Mouse (Mus musculus) megakaryocyte, embryonic 14.5 days (primary cell): ENCODE results near the gene Acpp. TPM values are rescaled to one million over a fixed set of nuclear protein-coding genes. Genes with fewer than 3 reads are reported as not detected.
A peak's percentile ranks its signal among the peaks of the same experiment; 100 is the strongest.

ENCODE experiments used
- H3K27me3 ChIP-seq: replicated peaks from 2 replicates; pipeline ENCODE3; 2012; ENCODE audit warnings: inconsistent platforms
- H3K36me3 ChIP-seq: replicated peaks from 2 replicates; pipeline ENCODE3; 2012; ENCODE audit warnings: low read length, inconsistent platforms, mixed read lengths
- H3K4me1 ChIP-seq: 2 replicates; pipeline ENCODE4 v1.6.1; 2012; ENCODE audit warnings: inconsistent platforms
- H3K4me3 ChIP-seq: replicated peaks from 2 replicates; pipeline ENCODE3; 2012; ENCODE audit warnings: moderate library complexity, mild to moderate bottlenecking, inconsistent platforms
- H3K9me3 ChIP-seq: 2 replicates; pipeline ENCODE4 v1.6.1; 2012; ENCODE audit warnings: inconsistent platforms
- FLI1 ChIP-seq: IDR thresholded peaks from 2 replicates; pipeline ENCODE4 v1.6.1; 2012; ENCODE audit warnings: low read length, inconsistent platforms, mixed read lengths
- GATA1 ChIP-seq: IDR thresholded peaks from 3 replicates; pipeline ENCODE4 v1.6.1; 2012; ENCODE audit warnings: mixed read lengths, low read length, inconsistent platforms, borderline replicate concordance
- polyA plus RNA-seq: library from polyadenylated mRNA; stranded (reverse); fragments of >175 nt; gene quantifications from 2 replicates; pipeline ENCODE4 v1.2.3, GENCODE M21; 2012; ENCODE audit warnings: low replicate concordance; ENCODE audit not compliant: insufficient read depth

Acpp gene
- polyA plus RNA-seq, 1 experiment = 0.35 TPM

DNA sequence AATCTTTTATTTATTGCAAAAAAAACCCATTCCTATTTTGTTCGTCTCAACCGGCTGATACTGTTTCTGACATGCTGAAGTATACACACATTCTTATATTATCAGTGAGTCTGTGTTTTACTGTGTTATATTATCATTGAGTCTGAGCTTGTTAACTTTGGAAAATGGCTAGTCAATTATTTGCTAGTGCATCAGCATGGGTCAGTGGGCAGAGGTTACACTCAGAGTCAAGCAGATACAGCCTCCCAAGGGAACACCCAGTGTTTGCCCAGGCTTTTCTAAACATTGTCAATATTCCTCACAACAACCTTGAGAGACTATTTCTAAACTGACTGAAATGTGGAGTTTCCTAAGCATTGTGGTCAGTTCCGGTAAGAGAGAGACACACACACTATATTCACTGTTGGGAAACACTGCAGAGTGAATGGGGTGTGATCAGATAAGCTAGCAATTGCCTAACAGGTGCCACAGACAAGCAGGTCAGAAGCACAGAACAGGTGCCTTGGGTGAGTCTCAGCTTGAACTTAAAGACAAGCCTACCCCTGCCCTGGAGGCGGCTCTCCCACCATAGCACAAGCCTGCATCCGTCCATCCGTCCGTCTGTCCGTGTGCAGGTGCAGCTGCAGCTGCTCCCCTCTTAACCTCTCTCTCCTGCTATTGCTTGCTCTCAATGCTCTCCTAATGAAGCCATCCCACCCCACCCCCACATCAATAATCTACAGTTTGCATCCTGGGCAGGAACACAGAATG, 18.1 kb upstream of the Acpp start:
- Histone ChIP-seq H3K4me1 (no peaks in the 10 kb centered on the region), H3K27me3 (no peaks in the 10 kb centered on the region), H3K4me3 (no peak overlapping the region), H3K36me3 (no peaks in the 10 kb centered on the region), H3K9me3 (peaks cover 16% of the 10 kb centered on the region)
- TF ChIP-seq GATA1 = no peak
- no peak for TF ChIP-seq FLI1

DNA sequence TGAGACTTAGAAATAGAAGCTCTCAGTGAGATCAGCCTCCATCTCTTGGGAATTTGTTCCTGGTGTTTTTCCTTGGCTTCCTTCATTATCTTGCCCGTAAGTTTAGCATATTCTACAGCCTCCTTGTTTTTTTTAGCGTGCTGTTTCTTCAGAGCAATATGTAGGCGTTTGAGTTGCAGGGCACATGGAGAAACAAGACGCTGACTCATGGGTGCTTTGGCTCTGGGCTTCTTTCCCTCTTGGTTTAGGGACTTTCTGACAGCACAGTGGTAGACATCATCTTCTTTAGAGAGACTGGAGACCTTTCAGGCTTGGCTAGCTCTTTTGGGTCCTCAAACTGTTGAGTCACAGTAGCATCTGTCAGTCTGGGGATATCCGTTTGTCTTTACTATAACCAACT, 6.6 kb upstream of the Acpp start:
- H3K27me3 ChIP-seq = peaks cover 4% of the 10 kb centered on the region
- H3K9me3 ChIP-seq = no peaks in the 10 kb centered on the region
- H3K4me3 ChIP-seq = no peak overlapping the region
- 0 out of 2 replicates have a peak, but pooled peaks cover 1% of the 10 kb centered on the region for H3K4me1 ChIP-seq
- TF ChIP-seq FLI1 (no peak), GATA1 (no peak)
- H3K36me3 ChIP-seq = no peaks in the 10 kb centered on the region

DNA sequence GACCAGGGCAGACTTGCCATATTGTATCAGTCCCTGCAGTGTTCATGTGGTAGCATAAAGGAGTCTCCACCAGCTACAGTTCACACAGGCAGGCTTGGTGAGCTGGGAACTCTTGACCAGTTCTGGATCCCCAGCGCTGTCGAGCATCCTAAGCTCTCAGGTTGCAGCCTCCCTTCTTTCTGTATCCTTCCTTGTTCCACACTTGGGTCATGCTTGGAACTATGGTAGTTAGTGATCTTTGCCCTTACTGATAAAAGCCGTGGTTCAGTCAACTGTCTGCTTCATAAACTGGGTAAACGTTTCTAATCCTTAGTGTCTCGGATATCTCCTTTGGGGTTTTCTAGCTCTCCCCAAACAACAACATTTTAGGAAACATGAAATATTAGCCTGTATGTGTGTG, 1.9 kb upstream of the Acpp start:
- Histone ChIP-seq H3K4me3 (no peak overlapping the region), H3K27me3 (peaks cover 27% of the 10 kb centered on the region), H3K4me1 (peaks cover 13% of the 10 kb centered on the region; the same call in 1 of the 2 replicates), H3K36me3 (no peaks in the 10 kb centered on the region), H3K9me3 (peaks cover 3% of the 10 kb centered on the region; the same call in 1 of the 2 replicates)
- no peak for TF ChIP-seq FLI1
- no peak for TF ChIP-seq GATA1

DNA sequence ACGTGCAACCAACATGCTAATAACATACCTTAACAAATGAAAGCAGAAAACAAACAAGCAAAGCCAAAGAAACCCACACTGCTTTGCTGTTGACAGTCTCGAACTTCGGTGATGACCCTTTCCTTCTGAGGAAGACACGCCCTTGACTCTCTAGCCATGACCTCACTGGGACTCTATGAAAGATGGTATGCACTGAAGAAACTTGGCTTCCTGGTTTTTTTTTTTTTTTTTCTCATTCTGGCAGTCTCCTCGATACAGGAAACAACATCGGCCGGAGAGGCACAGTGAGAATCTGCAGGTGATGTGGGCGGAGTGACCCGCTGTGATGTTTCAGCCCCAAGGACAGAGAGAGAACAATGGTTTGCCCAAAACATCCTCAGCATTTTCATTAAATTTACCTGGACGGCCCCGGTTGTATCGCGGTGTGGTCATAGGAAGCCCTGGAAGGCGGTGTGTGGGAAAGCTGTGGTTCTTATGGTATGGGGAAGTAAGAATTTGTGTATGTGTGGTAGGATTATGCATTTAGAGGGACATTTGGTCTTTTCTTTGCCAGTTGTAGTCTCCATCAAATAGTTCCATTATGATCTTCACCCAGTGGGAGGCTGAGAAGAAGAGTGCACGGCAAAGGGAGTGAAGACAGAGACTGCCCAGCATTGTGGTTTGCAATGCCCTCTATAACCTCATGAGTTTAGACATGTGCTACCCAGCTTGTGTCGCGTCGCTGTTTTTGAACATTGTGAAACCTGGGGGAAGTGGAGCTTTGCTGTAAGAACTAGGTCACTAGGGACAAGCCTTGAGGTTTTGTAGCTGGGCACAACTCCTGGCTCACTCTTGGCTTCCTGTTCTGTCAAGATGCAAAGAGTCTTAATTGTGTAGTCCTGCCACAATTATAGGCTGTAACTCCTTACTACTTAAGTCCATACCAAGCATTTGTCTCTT, 1.2 kb upstream of the Acpp start:
- H3K27me3 ChIP-seq = peaks cover 27% of the 10 kb centered on the region
- no peaks in the 10 kb centered on the region for H3K36me3 ChIP-seq
- H3K4me1 ChIP-seq = peaks cover 13% of the 10 kb centered on the region; the same call in 1 of the 2 replicates
- H3K9me3 ChIP-seq = peaks cover 3% of the 10 kb centered on the region; the same call in 1 of the 2 replicates
- no peak for TF ChIP-seq GATA1
- no peak for TF ChIP-seq FLI1
- peak overlapping the region; percentile 77 for H3K4me3 ChIP-seq

DNA sequence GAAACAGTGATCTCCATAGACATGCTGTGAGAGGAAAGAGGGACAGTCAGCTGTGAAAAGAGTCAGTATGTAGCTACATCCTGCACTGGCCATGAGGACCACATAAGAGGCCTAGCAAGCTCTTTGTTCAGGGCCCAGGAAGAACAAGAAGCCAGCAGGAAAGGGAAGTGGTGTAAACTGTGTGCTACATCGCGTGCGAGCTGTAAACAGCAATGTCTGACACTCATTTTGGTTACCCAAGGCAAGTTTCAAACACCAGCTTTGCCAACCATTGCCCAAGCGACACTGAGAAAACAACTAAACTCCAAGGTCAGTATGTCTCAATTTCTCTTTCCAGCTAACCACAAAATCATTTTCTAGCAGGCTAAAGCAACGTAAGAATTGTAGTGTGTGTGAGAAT, 6.2 kb downstream of the Acpp start:
- H3K9me3 ChIP-seq = 0 out of 2 replicates have a peak, but pooled peaks cover 5% of the 10 kb centered on the region
- TF ChIP-seq GATA1 = no peak
- no peak for TF ChIP-seq FLI1
- no peak overlapping the region for H3K4me3 ChIP-seq
- peaks cover 2% of the 10 kb centered on the region for H3K27me3 ChIP-seq
- no peaks in the 10 kb centered on the region for H3K36me3 ChIP-seq
- H3K4me1 ChIP-seq = no peaks in the 10 kb centered on the region

DNA sequence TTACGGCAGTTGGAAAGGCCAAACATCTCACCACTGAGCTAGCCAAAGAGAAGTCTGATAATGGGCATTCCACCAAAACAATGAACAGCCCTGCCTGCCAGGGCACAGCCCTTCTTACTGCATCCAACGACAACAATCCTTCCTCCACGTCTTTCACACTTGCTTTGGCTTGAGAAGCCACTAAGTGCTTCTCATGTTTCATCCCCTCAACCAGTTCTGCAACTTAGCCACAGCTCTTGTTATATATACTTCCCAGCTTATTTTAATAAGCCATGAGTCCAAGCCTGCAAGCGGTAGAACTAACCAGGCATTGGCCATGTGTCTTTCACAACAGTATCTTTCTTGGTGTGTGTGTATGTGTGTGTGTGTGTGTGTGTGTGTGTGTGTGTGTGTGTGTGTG, 8.9 kb downstream of the Acpp start:
- no peak overlapping the region for H3K4me3 ChIP-seq
- TF ChIP-seq FLI1 (no peak), GATA1 (no peak)

DNA sequence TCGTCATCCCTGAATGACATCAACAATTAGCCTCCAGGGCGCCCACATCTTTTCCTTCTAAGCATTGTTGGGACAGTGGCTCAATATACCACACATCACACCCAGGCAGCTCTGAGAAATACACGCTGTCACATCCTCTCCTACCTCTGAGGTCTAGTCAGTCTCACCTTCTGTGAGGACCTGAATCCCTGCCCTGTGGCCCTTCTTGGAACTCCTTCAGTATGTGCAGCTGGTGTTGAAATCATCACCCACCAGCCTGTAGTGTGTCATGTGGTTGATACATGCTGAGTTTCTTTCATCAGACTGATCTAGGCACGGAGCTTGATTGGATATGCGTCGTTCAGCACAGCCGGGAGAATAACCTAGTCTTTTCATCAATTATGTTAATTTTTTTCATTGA, 16.0 kb downstream of the Acpp start:
- H3K27me3 ChIP-seq = peaks cover 2% of the 10 kb centered on the region
- TF ChIP-seq GATA1 (no peak), FLI1 (no peak)
- no peak overlapping the region for H3K4me3 ChIP-seq
- no peaks in the 10 kb centered on the region for H3K36me3 ChIP-seq
- no peaks in the 10 kb centered on the region for H3K4me1 ChIP-seq
- H3K9me3 ChIP-seq = no peaks in the 10 kb centered on the region

More for the DNA sequence above, 8.9 kb downstream of the Acpp start:
- Histone ChIP-seq H3K4me1 (no peaks in the 10 kb centered on the region), H3K9me3 (0 out of 2 replicates have a peak, but pooled peaks cover 2% of the 10 kb centered on the region), H3K27me3 (no peaks in the 10 kb centered on the region), H3K36me3 (no peaks in the 10 kb centered on the region)

DNA sequence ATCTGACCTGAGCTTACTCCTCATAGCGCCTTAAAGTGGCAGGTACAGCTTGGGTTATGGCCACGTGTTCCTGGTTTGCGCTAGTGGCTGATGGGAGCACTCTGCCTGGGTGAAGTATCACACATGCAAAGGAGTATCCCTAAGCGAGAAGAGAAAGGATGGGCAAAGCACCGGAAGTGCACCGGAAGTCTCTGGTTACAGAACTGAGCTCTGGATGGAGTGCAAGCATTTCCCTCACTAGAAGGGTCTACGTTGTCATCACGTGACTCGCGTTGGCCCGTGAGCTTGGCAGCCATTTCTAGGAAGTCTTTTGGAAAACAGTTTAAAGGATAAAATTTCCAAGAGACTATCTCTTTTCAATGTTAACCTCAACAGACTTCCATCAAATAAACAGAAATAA, 21.2 kb downstream of the Acpp start:
- Histone ChIP-seq H3K9me3 (no peaks in the 10 kb centered on the region), H3K27me3 (peaks cover 4% of the 10 kb centered on the region), H3K4me1 (peaks cover 4% of the 10 kb centered on the region; the same call in 1 of the 2 replicates), H3K4me3 (no peak overlapping the region), H3K36me3 (no peaks in the 10 kb centered on the region)
- no peak for TF ChIP-seq GATA1

DNA sequence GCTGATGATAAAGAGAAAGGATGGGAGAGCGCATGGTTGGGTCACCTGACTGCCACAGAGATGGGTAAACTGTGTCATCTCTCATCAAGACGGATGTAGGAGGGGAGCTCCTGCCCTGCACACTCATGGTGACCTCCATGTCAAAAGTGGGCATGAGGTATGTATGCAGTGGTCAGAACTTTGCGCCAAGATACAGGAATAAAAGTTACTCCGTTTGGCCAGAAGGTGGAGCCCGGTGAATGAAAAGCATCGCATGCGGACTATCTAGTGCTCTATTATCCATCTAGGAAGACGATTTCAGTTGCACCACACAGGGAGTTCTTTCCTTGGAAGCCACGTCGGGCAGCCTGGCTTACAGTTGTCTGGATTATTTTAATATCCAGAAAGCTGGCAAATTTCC, 22.0 kb downstream of the Acpp start:
- Histone ChIP-seq H3K36me3 (no peaks in the 10 kb centered on the region), H3K9me3 (no peaks in the 10 kb centered on the region), H3K27me3 (peaks cover 4% of the 10 kb centered on the region), H3K4me1 (peaks cover 4% of the 10 kb centered on the region; the same call in 1 of the 2 replicates), H3K4me3 (peak overlapping the region; percentile 47)
- no peak for TF ChIP-seq FLI1
- TF ChIP-seq GATA1 = no peak
